Mouse (Mus musculus) neural tube, embryonic 13.5 days (tissue): ENCODE measurements around the gene Ccer1. TPM values are rescaled to one million over a fixed set of nuclear protein-coding genes. Genes with fewer than 3 reads are reported as not detected.

ENCODE experiments used
- ATAC-seq: fragments of 200-750 bp; cut with Nextera tagmentation; 2 replicates; pipeline ENCODE4 v1.8.0; 2017; ENCODE audit warnings: low read depth, mild to moderate bottlenecking, moderate TSS enrichment, moderate library complexity
- H3K27ac ChIP-seq: fragments of 300-500 bp; sonication (generic); replicated peaks from 2 replicates; pipeline ENCODE4 v1.5.1; 2015; ENCODE audit warnings: moderate library complexity, mild to moderate bottlenecking, inconsistent platforms
- H3K27me3 ChIP-seq: fragments of 300-500 bp; sonication (generic); 2 replicates; pipeline ENCODE4 v1.6.1; 2015; ENCODE audit warnings: mild to moderate bottlenecking, inconsistent platforms
- H3K36me3 ChIP-seq: fragments of 300-500 bp; sonication (generic); 2 replicates; pipeline ENCODE4 v1.6.1; 2015; ENCODE audit warnings: mild to moderate bottlenecking, inconsistent platforms
- H3K4me1 ChIP-seq: fragments of 300-500 bp; sonication (generic); replicated peaks from 2 replicates; pipeline ENCODE4 v1.6.1; 2015; ENCODE audit warnings: inconsistent platforms
- H3K4me2 ChIP-seq: fragments of 300-500 bp; sonication (generic); 2 replicates; pipeline ENCODE4 v1.6.1; 2015; ENCODE audit warnings: inconsistent platforms, mild to moderate bottlenecking, moderate library complexity
- H3K4me3 ChIP-seq: fragments of 300-500 bp; sonication (generic); 2 replicates; pipeline ENCODE4 v1.5.1; 2015; ENCODE audit warnings: mild to moderate bottlenecking, inconsistent platforms
- H3K9ac ChIP-seq: fragments of 300-500 bp; sonication (generic); 2 replicates; pipeline ENCODE4 v1.6.1; 2015; ENCODE audit warnings: moderate library complexity, mild to moderate bottlenecking, inconsistent platforms
- H3K9me3 ChIP-seq: fragments of 300-500 bp; sonication (generic); 2 replicates; pipeline ENCODE4 v1.6.1; 2016; ENCODE audit warnings: inconsistent platforms
- WGBS: fragments of 180-500 bp; shearing (Covaris S2); methylation state at CpG from one replicate; pipeline ENCODE4 v1.1.7; 2015; 5-methylcytosine and 5-hydroxymethylcytosine counted together
- polyA plus RNA-seq: library from polyadenylated mRNA; unstranded; fragments of >200 nt; fragmentation: Nextera tagmentation; extraction: Ambion mirVana; gene quantifications from 2 replicates; pipeline ENCODE4 v1.2.1, GENCODE M21; 2015

Ccer1 gene
- not detected in 2 replicates for polyA plus RNA-seq

GRCm38 (mm10) chr10:97692913-97693312 is at the start of gene Ccer1:
Gene Ccer1 (plus strand): TSS chr10:97693059.
- 82% methylated on average over 20 of the region's 20 CpGs for WGBS
- Histone ChIP-seq H3K9me3 (0 out of 2 replicates have a peak, but pooled peaks cover 4% of the 10 kb centered on the region), H3K27me3 (no peaks in the 10 kb centered on the region), H3K36me3 (no peaks in the 10 kb centered on the region), H3K27ac (no peak within 1 kb of the TSS), H3K9ac (no peak within 1 kb of the TSS), H3K4me1 (no peaks in the 10 kb centered on the region), H3K4me3 (no peak within 1 kb of the TSS), H3K4me2 (no peak within 1 kb of the TSS)
- no peak for ATAC-seq

- no peak within 1 kb of the TSS for H3K4me3 ChIP-seq
- no peaks in the 10 kb centered on the region for H3K36me3 ChIP-seq
- no peak within 1 kb of the TSS for H3K4me2 ChIP-seq
- H3K4me1 ChIP-seq: no peaks in the 10 kb centered on the region
- H3K27ac ChIP-seq: no peak within 1 kb of the TSS
- no peak for ATAC-seq
- no peaks in the 10 kb centered on the region for H3K27me3 ChIP-seq
- no peaks in the 10 kb centered on the region for H3K9me3 ChIP-seq
- WGBS: 87% methylated on average over 2 of the region's 2 CpGs
- no peak within 1 kb of the TSS for H3K9ac ChIP-seq
Observed at GRCm38 (mm10) chr10:97643768-97644167, 49.1 kb upstream of the Ccer1 start, which contains the start of gene Epyc. Gene Epyc (plus strand): TSS chr10:97644068.

DNA sequence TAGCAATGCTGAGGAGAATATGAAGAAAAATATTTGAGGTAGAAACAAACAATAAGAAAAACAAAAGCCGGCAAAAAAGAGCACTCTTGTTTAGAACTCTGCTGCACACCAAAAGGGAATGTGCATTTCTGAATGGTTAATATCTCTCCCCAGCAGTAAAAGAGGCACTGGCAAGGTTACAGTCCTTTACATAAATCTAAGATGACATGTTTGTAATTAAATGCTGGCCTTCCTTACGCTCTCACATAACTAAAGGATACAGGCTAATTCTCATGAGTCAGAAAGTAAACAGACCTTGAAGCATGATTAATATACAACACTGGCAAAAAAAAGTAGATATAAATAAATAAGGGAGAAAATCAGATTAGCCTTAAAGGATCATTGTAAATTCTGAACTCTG is 42.5 kb upstream of the Ccer1 start:
- no peaks in the 10 kb centered on the region for H3K36me3 ChIP-seq

DNA sequence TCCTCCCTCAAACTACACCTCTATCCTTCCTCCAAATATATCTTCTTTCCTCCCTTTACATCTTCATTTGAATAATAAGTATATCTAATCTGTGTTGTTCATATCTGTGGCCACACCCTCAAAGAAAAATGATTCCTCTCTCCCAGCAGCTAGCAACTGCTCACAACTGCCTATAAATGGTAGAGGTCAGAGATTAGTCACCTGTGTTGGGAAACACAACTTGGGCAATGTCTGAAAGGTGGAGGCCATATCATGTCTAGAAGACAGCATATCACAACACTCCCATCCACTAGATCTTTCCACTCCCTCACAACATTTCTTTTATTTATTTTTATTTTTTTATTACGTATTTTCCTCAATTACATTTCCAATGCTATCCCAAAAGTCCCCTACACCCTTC is 33.4 kb upstream of the Ccer1 start:
- Histone ChIP-seq H3K9me3 (no peaks in the 10 kb centered on the region), H3K4me3 (no peak overlapping the region), H3K9ac (no peak overlapping the region), H3K27ac (no peak overlapping the region), H3K27me3 (no peaks in the 10 kb centered on the region), H3K4me2 (no peak overlapping the region), H3K36me3 (no peaks in the 10 kb centered on the region), H3K4me1 (no peaks in the 10 kb centered on the region)
- no peak for ATAC-seq
- 88% methylated on average over 1 of the region's 1 CpGs for WGBS

More for the DNA sequence above, 42.5 kb upstream of the Ccer1 start:
- H3K4me3 ChIP-seq: no peak overlapping the region
- no peaks in the 10 kb centered on the region for H3K4me1 ChIP-seq
- ATAC-seq: no peak
- H3K27ac ChIP-seq: no peak overlapping the region
- WGBS: 58% methylated on average over 2 of the region's 2 CpGs
- no peaks in the 10 kb centered on the region for H3K27me3 ChIP-seq
- H3K4me2 ChIP-seq: no peak overlapping the region
- H3K9me3 ChIP-seq: no peaks in the 10 kb centered on the region
- no peak overlapping the region for H3K9ac ChIP-seq

- H3K9me3 ChIP-seq: no peaks in the 10 kb centered on the region
- no peak for ATAC-seq
- no peaks in the 10 kb centered on the region for H3K27me3 ChIP-seq
- H3K4me1 ChIP-seq: no peaks in the 10 kb centered on the region
- no peak overlapping the region for H3K4me2 ChIP-seq
- H3K4me3 ChIP-seq: no peak overlapping the region
- WGBS: 67% methylated on average over 4 of the region's 4 CpGs
- no peak overlapping the region for H3K9ac ChIP-seq
- H3K27ac ChIP-seq: no peak overlapping the region
- H3K36me3 ChIP-seq: no peaks in the 10 kb centered on the region
Observed at GRCm38 (mm10) chr10:97668656-97669055, 24.2 kb upstream of the Ccer1 start.

GRCm38 (mm10) chr10:97670202-97670601 is 22.7 kb upstream of the Ccer1 start:
- ATAC-seq: no peak
- Histone ChIP-seq H3K4me1 (no peaks in the 10 kb centered on the region), H3K4me3 (no peak overlapping the region), H3K27ac (no peak overlapping the region), H3K4me2 (no peak overlapping the region), H3K9ac (no peak overlapping the region), H3K9me3 (no peaks in the 10 kb centered on the region), H3K36me3 (no peaks in the 10 kb centered on the region), H3K27me3 (no peaks in the 10 kb centered on the region)
- WGBS: 73% methylated on average over 4 of the region's 4 CpGs

GRCm38 (mm10) chr10:97673239-97673638 is 19.6 kb upstream of the Ccer1 start:
- ATAC-seq: no peak
- H3K36me3 ChIP-seq: no peaks in the 10 kb centered on the region
- no peak overlapping the region for H3K27ac ChIP-seq
- H3K9me3 ChIP-seq: no peaks in the 10 kb centered on the region
- WGBS: 81% methylated on average over 2 of the region's 2 CpGs
- H3K27me3 ChIP-seq: no peaks in the 10 kb centered on the region
- H3K4me2 ChIP-seq: no peak overlapping the region
- no peak overlapping the region for H3K9ac ChIP-seq
- no peak overlapping the region for H3K4me3 ChIP-seq
- H3K4me1 ChIP-seq: no peaks in the 10 kb centered on the region

GRCm38 (mm10) chr10:97682981-97683380 is 9.9 kb upstream of the Ccer1 start:
- H3K9me3 ChIP-seq: no peaks in the 10 kb centered on the region

DNA sequence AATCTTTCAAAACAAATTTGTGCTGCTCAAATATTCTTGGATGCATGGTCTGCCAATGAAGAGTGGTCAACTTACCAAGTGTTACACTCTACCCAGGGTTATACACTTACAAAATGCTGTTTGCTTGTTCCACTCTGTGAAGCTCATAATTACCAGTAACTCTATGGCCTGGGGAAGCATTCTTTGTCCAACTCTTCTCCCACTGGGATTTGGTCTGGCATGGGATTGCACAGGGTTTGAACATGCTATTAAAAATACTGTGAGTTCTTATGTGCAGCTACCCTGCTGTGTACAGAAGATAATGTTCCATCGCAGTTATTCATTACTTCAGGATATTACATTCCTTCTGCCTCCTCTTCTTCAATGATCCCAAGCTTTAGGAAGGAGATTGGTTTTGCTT is 5.7 kb upstream of the Ccer1 start:
- no peaks in the 10 kb centered on the region for H3K36me3 ChIP-seq
- ATAC-seq: no peak
- no peaks in the 10 kb centered on the region for H3K27me3 ChIP-seq
- no peak overlapping the region for H3K4me3 ChIP-seq
- no peak overlapping the region for H3K9ac ChIP-seq
- no peaks in the 10 kb centered on the region for H3K9me3 ChIP-seq
- H3K4me2 ChIP-seq: no peak overlapping the region
- H3K4me1 ChIP-seq: no peaks in the 10 kb centered on the region
- WGBS: 67% methylated on average over 1 of the region's 1 CpGs
- no peak overlapping the region for H3K27ac ChIP-seq

More at GRCm38 (mm10) chr10:97682981-97683380, 9.9 kb upstream of the Ccer1 start:
- Histone ChIP-seq H3K27me3 (no peaks in the 10 kb centered on the region), H3K4me3 (no peak overlapping the region), H3K27ac (no peak overlapping the region), H3K4me2 (no peak overlapping the region), H3K4me1 (no peaks in the 10 kb centered on the region), H3K36me3 (no peaks in the 10 kb centered on the region), H3K9ac (no peak overlapping the region)
- no peak for ATAC-seq

- H3K27ac ChIP-seq: no peak overlapping the region
- no peak; the same call in 1 of the 2 replicates for ATAC-seq
- no peak overlapping the region for H3K4me2 ChIP-seq
- 80% methylated on average over 3 of the region's 3 CpGs for WGBS
- 0 out of 2 replicates have a peak, but pooled peaks cover 4% of the 10 kb centered on the region for H3K9me3 ChIP-seq
- no peaks in the 10 kb centered on the region for H3K27me3 ChIP-seq
- no peak overlapping the region for H3K9ac ChIP-seq
- no peaks in the 10 kb centered on the region for H3K36me3 ChIP-seq
- H3K4me3 ChIP-seq: no peak overlapping the region
- no peaks in the 10 kb centered on the region for H3K4me1 ChIP-seq
Observed at GRCm38 (mm10) chr10:97689425-97689824, 3.4 kb upstream of the Ccer1 start.

GRCm38 (mm10) chr10:97693398-97694135 is 708 bp downstream of the Ccer1 start:
- Histone ChIP-seq H3K27ac (no peak overlapping the region), H3K4me1 (no peaks in the 10 kb centered on the region), H3K36me3 (no peaks in the 10 kb centered on the region), H3K9ac (no peak overlapping the region), H3K4me3 (no peak overlapping the region), H3K27me3 (no peaks in the 10 kb centered on the region), H3K9me3 (0 out of 2 replicates have a peak, but pooled peaks cover 4% of the 10 kb centered on the region), H3K4me2 (no peak overlapping the region)
- no peak for ATAC-seq
- 92% methylated on average over 37 of the region's 37 CpGs for WGBS

GRCm38 (mm10) chr10:97702321-97702720 is 9.5 kb downstream of the Ccer1 start:
- no peak overlapping the region for H3K9ac ChIP-seq
- H3K9me3 ChIP-seq: no peaks in the 10 kb centered on the region
- H3K36me3 ChIP-seq: no peaks in the 10 kb centered on the region
- H3K27me3 ChIP-seq: no peaks in the 10 kb centered on the region
- no peaks in the 10 kb centered on the region for H3K4me1 ChIP-seq
- no peak overlapping the region for H3K4me2 ChIP-seq
- no peak overlapping the region for H3K27ac ChIP-seq
- ATAC-seq: no peak
- H3K4me3 ChIP-seq: no peak overlapping the region

DNA sequence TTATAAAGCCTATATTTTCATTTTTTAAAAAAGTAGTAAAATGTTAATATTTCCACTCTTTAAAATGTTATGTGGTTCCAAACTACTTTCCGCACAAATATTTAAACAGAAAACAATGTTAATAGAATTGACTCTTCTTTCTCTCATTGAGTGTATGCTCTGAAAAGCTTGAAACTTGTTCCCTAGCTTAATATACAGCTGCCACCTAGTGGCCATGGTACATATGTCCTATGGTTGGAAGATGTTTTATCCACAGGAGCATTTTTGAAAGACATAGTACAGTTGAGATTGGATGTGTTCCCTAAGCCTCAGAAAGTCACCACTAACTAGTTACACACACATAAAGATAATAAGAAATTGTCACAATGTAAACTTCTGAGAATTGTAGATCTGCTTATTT is 11.7 kb downstream of the Ccer1 start:
- Histone ChIP-seq H3K4me1 (no peaks in the 10 kb centered on the region), H3K4me2 (no peak overlapping the region), H3K27ac (no peak overlapping the region), H3K36me3 (no peaks in the 10 kb centered on the region), H3K9ac (no peak overlapping the region), H3K27me3 (no peaks in the 10 kb centered on the region), H3K9me3 (no peaks in the 10 kb centered on the region), H3K4me3 (no peak overlapping the region)
- no peak for ATAC-seq
- 60% methylated on average over 1 of the region's 1 CpGs for WGBS
